Mouse (Mus musculus): Measurements from ENCODE around the gene Hnrnpab.
"Not testable (repeated sequence)": the region's sequence is repeated elsewhere in the genome, so short reads cannot be mapped to it uniquely, and the experiment has no call there.

Gene Hnrnpab

DNA sequence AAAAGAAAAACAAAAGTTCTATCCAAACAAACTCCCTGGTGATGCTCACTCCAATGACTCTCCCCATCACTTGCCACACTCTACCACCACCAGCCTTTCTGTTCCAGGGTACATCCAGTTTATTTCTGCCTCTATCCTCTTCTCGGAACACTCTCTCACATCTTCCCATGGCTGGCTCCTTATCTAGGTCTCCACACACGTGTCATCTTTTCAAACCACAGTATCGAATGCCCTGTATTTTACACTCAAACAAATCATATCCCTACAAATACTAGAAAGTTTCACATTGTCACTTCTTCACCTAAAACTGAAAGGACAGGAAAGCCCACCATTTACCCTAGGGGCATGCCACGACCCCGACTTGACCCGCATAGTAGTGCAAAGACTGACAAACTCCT lies 28.5 kb upstream of the Hnrnpab start:
- DNase-seq (ENCODE audit: low spot score in 2 of 2) = no peak

DNA sequence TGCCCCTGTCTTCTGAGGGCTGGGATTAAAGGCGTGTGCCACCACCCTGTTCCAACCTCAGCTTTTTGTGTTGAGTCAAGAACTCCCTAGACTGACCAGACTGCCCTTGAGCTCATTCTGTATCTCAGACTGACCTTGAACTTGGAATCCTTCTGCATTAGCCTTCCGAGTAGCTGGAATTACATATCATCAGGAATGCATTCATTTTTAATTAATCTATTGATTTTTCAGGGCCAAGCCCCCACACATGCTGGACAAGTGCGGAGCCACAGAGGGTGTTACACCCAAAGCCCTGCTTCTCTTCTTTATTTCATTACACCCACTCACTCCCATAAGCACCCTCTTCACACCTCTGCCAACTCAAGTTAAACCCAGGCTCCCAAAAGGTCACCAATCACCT lies 27.1 kb upstream of the Hnrnpab start:
- DNase-seq (ENCODE audit: low spot score in 2 of 2) = no peak

DNA sequence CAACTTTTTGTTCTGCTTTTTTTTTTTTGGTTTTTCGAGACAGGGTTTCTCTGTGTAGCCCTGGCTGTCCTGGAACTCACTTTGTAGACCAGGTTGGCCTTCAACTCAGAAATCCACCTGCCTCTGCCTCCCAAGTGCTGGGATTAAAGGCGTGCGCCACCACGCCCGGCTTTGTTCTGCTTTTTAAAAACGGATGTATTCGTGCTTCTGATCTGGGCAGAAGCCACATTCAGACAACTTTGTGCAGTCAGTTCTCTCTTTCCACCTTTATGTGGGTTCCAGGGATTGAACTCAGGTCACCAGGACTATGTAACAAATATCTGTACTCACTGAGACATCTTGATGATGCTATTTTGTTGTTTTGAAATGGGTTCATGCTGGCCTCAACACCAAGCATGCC lies 26.6 kb upstream of the Hnrnpab start:
- not testable (repeated sequence) for DNase-seq (ENCODE audit: low spot score in 2 of 2)

- DNase-seq (ENCODE audit: low spot score in 2 of 2) = no peak
Observed at GRCm38 (mm10) chr11:51632130-51632753, 25.6 kb upstream of the Hnrnpab start.

GRCm38 (mm10) chr11:51629651-51630314 lies 23.1 kb upstream of the Hnrnpab start:
- peak in 1 of 2 experiments; percentile 21 for DNase-seq (ENCODE audit: low spot score in 2 of 2)

DNA sequence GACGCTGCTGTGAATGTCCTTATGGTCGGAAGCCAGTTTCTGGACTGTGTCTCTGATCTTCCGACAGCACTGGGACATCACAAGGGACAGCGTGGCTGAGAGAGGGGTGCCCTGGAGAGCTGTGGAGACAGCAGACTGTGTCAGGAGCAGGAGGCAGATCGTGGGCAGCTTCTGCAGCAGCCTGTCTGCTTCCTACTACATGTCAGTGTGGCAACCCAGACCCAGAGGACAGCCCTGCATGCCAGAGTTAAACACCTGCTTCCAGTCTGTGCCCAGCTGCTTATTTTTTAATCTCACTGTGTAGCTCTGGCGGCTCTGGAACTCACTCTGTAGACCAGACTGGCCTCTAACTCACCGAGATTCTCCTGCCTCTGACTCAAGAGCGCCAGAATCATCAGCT lies 21.3 kb upstream of the Hnrnpab start:
- no peak for DNase-seq (ENCODE audit: low spot score in 2 of 2)

DNA sequence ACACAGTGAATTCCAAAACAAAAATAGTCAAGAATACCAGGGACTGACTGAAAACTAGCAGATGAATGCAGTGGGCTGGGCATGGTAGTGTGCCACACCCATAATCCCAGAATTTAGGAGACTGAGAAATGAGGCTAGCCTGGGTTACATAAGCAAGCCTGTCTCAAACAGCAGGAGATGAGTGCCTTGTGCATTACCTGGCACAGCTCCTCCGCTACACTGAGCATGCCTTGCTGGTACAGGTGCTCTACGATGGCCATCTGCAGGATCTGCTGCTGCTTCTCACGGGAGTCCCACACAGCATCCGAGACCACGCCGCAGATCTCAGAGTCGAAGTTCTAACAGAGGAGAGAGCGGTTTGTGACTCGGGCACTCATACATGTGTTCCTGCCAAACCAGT lies 20.8 kb upstream of the Hnrnpab start:
- DNase-seq (ENCODE audit: low spot score in 2 of 2) = no peak

DNA sequence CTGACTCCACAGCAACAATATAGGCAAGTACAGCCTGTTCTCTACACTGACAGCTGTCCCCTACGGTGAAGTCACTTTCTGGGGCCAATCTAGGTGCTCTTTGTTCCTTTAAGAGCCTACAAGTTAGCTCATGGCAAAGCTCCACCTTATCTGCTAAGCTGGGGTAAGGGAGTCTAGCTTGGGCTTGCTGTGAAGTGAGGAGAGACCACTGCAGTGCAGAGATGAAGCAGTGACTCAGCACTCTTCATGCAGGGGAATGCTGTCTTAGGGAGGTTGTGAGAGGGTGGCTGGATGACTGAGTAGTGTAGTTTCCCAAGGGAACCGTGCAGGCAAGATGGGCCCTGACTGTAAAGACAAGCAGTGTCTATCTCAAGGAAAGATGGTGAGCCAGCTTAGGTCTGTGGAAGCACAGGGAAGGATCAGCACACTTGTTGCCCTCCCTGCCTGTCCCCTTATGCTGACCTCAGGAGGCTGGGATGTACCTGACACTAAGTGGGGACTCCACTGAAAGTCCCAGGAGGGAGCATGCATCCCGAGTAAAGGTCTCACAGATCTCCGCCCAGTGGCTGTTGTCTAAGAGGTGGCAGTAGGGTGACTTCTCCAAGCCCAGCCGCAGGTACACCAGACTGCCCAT lies 18.7 kb upstream of the Hnrnpab start:
- no peak for DNase-seq (ENCODE audit: low spot score in 2 of 2)

DNA sequence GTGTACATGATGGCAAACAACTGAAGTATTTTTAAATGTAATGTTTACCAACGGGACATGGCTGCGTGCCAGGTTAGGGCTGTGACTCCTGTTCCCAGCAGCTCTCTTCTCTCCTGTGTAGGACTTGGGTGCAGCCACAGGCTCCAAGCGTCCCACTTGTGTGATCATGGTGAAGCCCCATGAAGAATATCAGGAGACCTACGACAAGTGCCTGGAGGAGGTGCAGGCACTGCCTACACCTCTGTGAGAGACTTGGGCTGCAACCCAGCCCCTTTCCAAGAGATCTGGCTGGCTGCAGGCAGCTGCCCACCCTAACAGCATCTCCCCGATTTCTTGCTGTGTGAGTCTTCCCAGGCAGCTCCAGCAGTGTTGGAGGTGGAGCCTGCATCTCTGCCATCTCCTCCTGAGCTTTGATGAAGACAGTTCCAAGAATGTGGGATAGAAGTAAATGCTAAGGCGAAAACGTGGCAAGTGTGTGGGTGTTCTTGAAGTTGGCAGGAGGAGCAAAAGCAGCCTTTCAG lies 16.4 kb upstream of the Hnrnpab start:
- DNase-seq (ENCODE audit: low spot score in 2 of 2) = peak; percentile 35 to 70

DNA sequence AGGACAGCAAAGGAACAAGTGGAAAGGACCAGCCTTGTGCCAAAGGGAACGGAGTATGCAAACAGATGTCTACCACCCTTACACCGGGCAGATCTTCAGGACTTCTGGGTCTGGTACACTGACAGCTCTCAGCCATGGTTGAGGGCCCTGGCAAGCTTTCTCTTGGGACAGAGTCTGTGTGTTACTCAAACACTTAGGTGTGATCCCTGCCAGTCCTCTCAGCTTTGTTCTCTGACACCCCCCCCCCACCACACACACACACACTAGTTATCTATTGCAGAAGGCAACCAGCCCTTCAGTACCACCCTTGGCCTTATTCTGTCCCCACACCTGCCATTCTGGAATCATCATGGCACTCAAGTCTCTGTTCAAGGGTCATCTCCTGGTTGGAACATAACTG lies 15.1 kb upstream of the Hnrnpab start:
- DNase-seq (ENCODE audit: low spot score in 2 of 2) = no peak

- no peak for DNase-seq (ENCODE audit: low spot score in 2 of 2)
Observed at GRCm38 (mm10) chr11:51620084-51620483, 13.4 kb upstream of the Hnrnpab start.

GRCm38 (mm10) chr11:51619409-51620060 lies 12.9 kb upstream of the Hnrnpab start, which contains the start of gene Nhp2:
Nhp2 (plus strand) TSS chr11:51619735.
- DNase-seq (ENCODE audit: low spot score in 2 of 2) = peak; percentile 91 to 94

DNA sequence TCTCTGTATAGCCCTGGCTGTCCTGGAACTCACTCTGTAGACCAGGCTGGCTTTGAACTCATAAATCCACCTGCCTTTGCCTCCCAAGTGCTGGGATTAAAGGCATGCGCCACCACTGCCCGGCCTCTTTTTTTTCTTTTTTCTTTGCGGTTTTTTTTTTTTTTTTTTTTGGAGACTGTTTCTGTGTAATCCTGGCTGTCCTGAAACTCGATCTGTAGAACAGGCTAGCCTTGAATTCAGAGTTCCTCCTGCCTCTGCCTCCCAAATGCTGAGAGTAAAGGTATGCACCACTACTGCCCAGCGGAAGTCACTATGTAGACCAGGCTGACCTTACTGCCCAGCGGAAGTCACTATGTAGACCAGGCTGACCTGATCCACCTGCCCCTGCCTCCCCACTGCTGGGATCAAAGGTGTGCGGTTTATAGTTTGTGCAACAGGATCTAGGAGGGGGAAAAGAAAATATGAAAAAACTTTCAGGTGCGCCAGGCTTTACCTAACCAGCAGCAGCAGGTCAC lies 12.3 kb upstream of the Hnrnpab start:
- DNase-seq (ENCODE audit: low spot score in 2 of 2) = no peak

GRCm38 (mm10) chr11:51617693-51618092 lies 11.0 kb upstream of the Hnrnpab start:
- DNase-seq (ENCODE audit: low spot score in 2 of 2) = peak in 1 of 2 experiments; percentile 58

DNA sequence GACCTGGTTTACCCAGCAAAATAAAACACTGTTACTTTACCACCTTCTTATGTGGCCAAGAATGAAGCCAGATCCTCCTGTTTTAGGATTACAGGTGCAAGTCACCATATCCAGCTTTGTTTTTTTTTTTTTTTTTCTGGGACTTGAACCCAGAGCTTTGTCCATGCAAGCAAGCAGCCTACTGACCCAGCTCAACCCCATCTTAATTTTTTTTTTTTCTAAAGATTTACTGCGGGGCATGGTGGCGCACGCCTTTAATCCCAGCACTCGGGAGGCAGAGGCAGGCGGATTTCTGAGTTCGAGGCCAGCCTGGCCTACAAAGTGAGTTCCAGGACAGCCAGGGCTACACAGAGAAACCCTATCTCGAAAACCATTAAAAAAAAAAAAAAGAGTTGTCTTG lies 9.5 kb upstream of the Hnrnpab start:
- not testable (repeated sequence) for DNase-seq (ENCODE audit: low spot score in 2 of 2)

GRCm38 (mm10) chr11:51615601-51616000 lies 9.0 kb upstream of the Hnrnpab start:
- peak in 1 of 2 experiments; percentile 37 for DNase-seq (ENCODE audit: low spot score in 2 of 2)

DNA sequence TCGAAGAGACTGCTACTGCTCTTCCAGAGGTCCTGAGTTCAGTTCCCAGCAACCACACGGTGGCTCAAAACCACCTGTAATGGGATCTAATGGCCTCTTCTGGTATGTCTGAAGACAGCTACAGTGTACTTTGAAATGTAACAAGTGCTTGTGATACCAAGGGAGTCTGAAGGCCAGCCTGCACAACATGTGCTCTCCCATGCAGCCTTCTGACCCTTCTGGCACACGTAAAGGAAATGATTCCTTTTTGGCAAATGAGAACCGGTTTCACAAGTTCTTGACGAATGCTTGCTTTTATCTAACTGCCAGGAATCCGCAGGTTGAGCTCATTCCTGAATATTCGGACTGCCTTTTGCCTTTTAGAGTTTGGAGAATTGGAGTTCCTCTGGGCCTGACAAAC lies 8.5 kb upstream of the Hnrnpab start:
- no peak for DNase-seq (ENCODE audit: low spot score in 2 of 2)

- DNase-seq (ENCODE audit: low spot score in 2 of 2) = no peak
Observed at GRCm38 (mm10) chr11:51614256-51614655, 7.6 kb upstream of the Hnrnpab start.

DNA sequence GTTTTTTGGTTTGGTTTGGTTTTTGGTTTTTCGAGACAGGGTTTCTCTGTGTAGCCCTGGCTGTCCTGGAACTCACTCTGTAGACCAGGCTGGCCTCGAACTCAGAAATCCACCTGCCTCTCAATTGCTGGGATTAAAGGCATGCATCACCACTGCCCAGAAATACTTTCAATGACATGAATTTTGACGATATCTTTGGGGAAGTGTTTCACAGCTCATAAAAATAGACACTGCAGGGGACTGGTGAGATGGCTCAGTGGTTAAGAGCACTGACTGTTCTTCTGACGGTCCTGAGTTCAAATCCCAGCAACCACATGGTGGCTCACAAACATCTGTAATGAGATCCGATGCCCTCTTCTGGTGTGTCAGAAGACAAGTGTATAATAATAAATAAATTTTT lies 3.3 kb upstream of the Hnrnpab start:
- not testable (repeated sequence) for DNase-seq (ENCODE audit: low spot score in 2 of 2)

- DNase-seq (ENCODE audit: low spot score in 2 of 2) = no peak
Observed at GRCm38 (mm10) chr11:51609266-51609909, 2.7 kb upstream of the Hnrnpab start.

DNA sequence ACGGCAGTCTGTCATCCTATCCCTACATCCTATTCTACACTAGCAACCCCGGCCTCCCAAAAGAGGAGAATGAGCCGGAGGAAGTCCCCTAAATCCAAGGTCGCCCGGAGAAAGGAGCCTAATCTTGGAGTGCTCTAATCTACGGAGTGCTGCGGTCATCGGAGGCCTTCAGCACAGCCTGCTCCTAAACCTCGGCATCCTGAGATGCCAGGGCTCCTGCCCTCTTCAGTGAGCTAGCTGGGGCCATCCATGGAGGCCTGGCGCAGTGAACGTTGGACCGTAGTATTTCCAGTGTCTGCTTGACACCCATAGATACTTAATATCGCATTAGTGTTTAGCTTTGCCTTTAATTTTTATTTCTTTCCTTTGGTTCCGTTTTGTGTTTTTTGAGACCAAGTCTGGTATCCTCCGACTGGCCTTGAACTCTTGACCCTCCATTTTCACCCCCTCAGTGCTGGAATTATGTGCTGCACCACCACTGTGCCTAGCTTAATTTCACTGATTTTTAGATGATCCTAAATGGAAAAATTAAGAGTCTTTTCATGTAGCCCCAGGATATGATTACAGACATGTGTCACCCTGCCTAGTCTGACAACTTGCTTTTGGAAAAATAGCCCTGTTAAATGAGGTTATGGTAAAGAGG lies 570 bp upstream of the Hnrnpab start:
- no peak for DNase-seq (ENCODE audit: low spot score in 2 of 2)
